Mouse (Mus musculus): Measurements from ENCODE around the gene Gnat3. TPM values are rescaled to one million over a fixed set of nuclear protein-coding genes. Genes with fewer than 3 reads are reported as not detected.

Gene Gnat3
- polyA plus RNA-seq, 1 experiment from 2014 or later = not detected

GRCm38 (mm10) chr5:18007067-18007466 is 44.7 kb downstream of the Gnat3 start:
- ATAC-seq (ENCODE audit: insufficient number of reproducible peaks, insufficient read depth, low FRiP score, low TSS enrichment, low read depth) = no peak
- H3K36me3 ChIP-seq = no peaks in the 10 kb centered on the region
- H3K9ac ChIP-seq (replicated peaks) = no peak overlapping the region
- H3K27me3 ChIP-seq = no peaks in the 10 kb centered on the region
- H3K4me1 ChIP-seq (replicated peaks) = no peaks in the 10 kb centered on the region
- no peaks in the 10 kb centered on the region for H3K9me3 ChIP-seq
- H3K27ac ChIP-seq = no peak overlapping the region
- no peak overlapping the region for H3K4me3 ChIP-seq (replicated peaks)
- no peak overlapping the region for H3K4me2 ChIP-seq

GRCm38 (mm10) chr5:18010301-18010700 is 48.0 kb downstream of the Gnat3 start:
- no peaks in the 10 kb centered on the region for H3K27me3 ChIP-seq
- no peaks in the 10 kb centered on the region for H3K4me1 ChIP-seq (replicated peaks)
- no peak overlapping the region for H3K4me2 ChIP-seq
- H3K27ac ChIP-seq = no peak overlapping the region
- 40% methylated on average over 5 of the region's 5 CpGs for WGBS
- H3K9me3 ChIP-seq = no peaks in the 10 kb centered on the region
- no peaks in the 10 kb centered on the region for H3K36me3 ChIP-seq
- no peak overlapping the region for H3K9ac ChIP-seq (replicated peaks)
- H3K4me3 ChIP-seq (replicated peaks) = no peak overlapping the region
- no peak for ATAC-seq (ENCODE audit: insufficient number of reproducible peaks, insufficient read depth, low FRiP score, low TSS enrichment, low read depth)

- Histone ChIP-seq H3K9me3 (no peaks in the 10 kb centered on the region), H3K27ac (no peak overlapping the region), H3K9ac (replicated peaks) (no peak overlapping the region), H3K4me1 (replicated peaks) (no peaks in the 10 kb centered on the region), H3K4me3 (replicated peaks) (no peak overlapping the region), H3K27me3 (no peaks in the 10 kb centered on the region), H3K36me3 (no peaks in the 10 kb centered on the region), H3K4me2 (no peak overlapping the region)
- WGBS = 69% methylated on average over 2 of the region's 2 CpGs
- no peak for ATAC-seq (ENCODE audit: insufficient number of reproducible peaks, insufficient read depth, low FRiP score, low TSS enrichment, low read depth)
Observed at GRCm38 (mm10) chr5:18013196-18013595, 50.8 kb downstream of the Gnat3 start.

- H3K9ac ChIP-seq (replicated peaks) = no peak overlapping the region
- 91% methylated on average over 4 of the region's 4 CpGs for WGBS
- ATAC-seq (ENCODE audit: insufficient number of reproducible peaks, insufficient read depth, low FRiP score, low TSS enrichment, low read depth) = no peak
- no peaks in the 10 kb centered on the region for H3K4me1 ChIP-seq (replicated peaks)
- no peak overlapping the region for H3K27ac ChIP-seq
- no peak overlapping the region for H3K4me3 ChIP-seq (replicated peaks)
- H3K9me3 ChIP-seq = no peaks in the 10 kb centered on the region
- H3K36me3 ChIP-seq = no peaks in the 10 kb centered on the region
- H3K4me2 ChIP-seq = no peak overlapping the region
- no peaks in the 10 kb centered on the region for H3K27me3 ChIP-seq
Observed at GRCm38 (mm10) chr5:18014209-18014829, 52.0 kb downstream of the Gnat3 start.

- H3K27ac ChIP-seq = no peak overlapping the region
- no peaks in the 10 kb centered on the region for H3K9me3 ChIP-seq
- ATAC-seq (ENCODE audit: insufficient number of reproducible peaks, insufficient read depth, low FRiP score, low TSS enrichment, low read depth) = no peak
- H3K27me3 ChIP-seq = no peaks in the 10 kb centered on the region
- H3K36me3 ChIP-seq = no peaks in the 10 kb centered on the region
- H3K4me2 ChIP-seq = no peak overlapping the region
- no peak overlapping the region for H3K4me3 ChIP-seq (replicated peaks)
- no peak overlapping the region for H3K9ac ChIP-seq (replicated peaks)
- H3K4me1 ChIP-seq (replicated peaks) = no peaks in the 10 kb centered on the region
Observed at GRCm38 (mm10) chr5:18023347-18023746, 61.0 kb downstream of the Gnat3 start.

- H3K36me3 ChIP-seq = no peaks in the 10 kb centered on the region
Observed at GRCm38 (mm10) chr5:18027531-18027930, 65.2 kb downstream of the Gnat3 start.

GRCm38 (mm10) chr5:18035848-18036638 is 73.7 kb downstream of the Gnat3 start:
- 82% methylated on average over 14 of the region's 14 CpGs for WGBS

More at GRCm38 (mm10) chr5:18027531-18027930, 65.2 kb downstream of the Gnat3 start:
- H3K27ac ChIP-seq = no peak overlapping the region
- H3K4me1 ChIP-seq (replicated peaks) = no peaks in the 10 kb centered on the region
- no peak overlapping the region for H3K4me3 ChIP-seq (replicated peaks)
- H3K9me3 ChIP-seq = no peaks in the 10 kb centered on the region
- ATAC-seq (ENCODE audit: insufficient number of reproducible peaks, insufficient read depth, low FRiP score, low TSS enrichment, low read depth) = no peak
- H3K4me2 ChIP-seq = no peak overlapping the region
- 93% methylated on average over 3 of the region's 3 CpGs for WGBS
- H3K9ac ChIP-seq (replicated peaks) = no peak overlapping the region
- H3K27me3 ChIP-seq = no peaks in the 10 kb centered on the region

GRCm38 (mm10) chr5:18043022-18043421 is 80.7 kb downstream of the Gnat3 start:
- no peaks in the 10 kb centered on the region for H3K9me3 ChIP-seq
- H3K27me3 ChIP-seq = no peaks in the 10 kb centered on the region
- no peak overlapping the region for H3K4me2 ChIP-seq
- H3K36me3 ChIP-seq = no peaks in the 10 kb centered on the region
- no peak overlapping the region for H3K4me3 ChIP-seq (replicated peaks)
- H3K4me1 ChIP-seq (replicated peaks) = no peaks in the 10 kb centered on the region
- H3K9ac ChIP-seq (replicated peaks) = no peak overlapping the region
- H3K27ac ChIP-seq = no peak overlapping the region
- no peak for ATAC-seq (ENCODE audit: insufficient number of reproducible peaks, insufficient read depth, low FRiP score, low TSS enrichment, low read depth)
- 9% methylated on average over 2 of the region's 2 CpGs for WGBS

More at GRCm38 (mm10) chr5:18035848-18036638, 73.7 kb downstream of the Gnat3 start:
- H3K9me3 ChIP-seq = peaks cover 6% of the 10 kb centered on the region; the same call in 1 of the 2 replicates
- H3K27me3 ChIP-seq = no peaks in the 10 kb centered on the region
- no peak overlapping the region for H3K4me3 ChIP-seq (replicated peaks)
- H3K9ac ChIP-seq (replicated peaks) = no peak overlapping the region
- H3K4me2 ChIP-seq = no peak overlapping the region
- no peak for ATAC-seq (ENCODE audit: insufficient number of reproducible peaks, insufficient read depth, low FRiP score, low TSS enrichment, low read depth)
- no peaks in the 10 kb centered on the region for H3K36me3 ChIP-seq
- H3K4me1 ChIP-seq (replicated peaks) = no peaks in the 10 kb centered on the region
- no peak overlapping the region for H3K27ac ChIP-seq

GRCm38 (mm10) chr5:18048841-18049240 is 86.5 kb downstream of the Gnat3 start:
- no peaks in the 10 kb centered on the region for H3K36me3 ChIP-seq
- no peak overlapping the region for H3K27ac ChIP-seq
- no peaks in the 10 kb centered on the region for H3K27me3 ChIP-seq
- no peak overlapping the region for H3K4me2 ChIP-seq
- ATAC-seq (ENCODE audit: insufficient number of reproducible peaks, insufficient read depth, low FRiP score, low TSS enrichment, low read depth) = no peak
- no peak overlapping the region for H3K4me3 ChIP-seq (replicated peaks)
- no peaks in the 10 kb centered on the region for H3K9me3 ChIP-seq
- WGBS = 84% methylated on average over 1 of the region's 1 CpGs
- no peak overlapping the region for H3K9ac ChIP-seq (replicated peaks)
- H3K4me1 ChIP-seq (replicated peaks) = no peaks in the 10 kb centered on the region

- Histone ChIP-seq H3K27ac (no peak overlapping the region), H3K4me2 (no peak overlapping the region), H3K4me1 (replicated peaks) (no peaks in the 10 kb centered on the region), H3K27me3 (no peaks in the 10 kb centered on the region), H3K9me3 (no peaks in the 10 kb centered on the region), H3K4me3 (replicated peaks) (no peak overlapping the region), H3K9ac (replicated peaks) (no peak overlapping the region), H3K36me3 (no peaks in the 10 kb centered on the region)
- 80% methylated on average over 2 of the region's 2 CpGs for WGBS
- no peak for ATAC-seq (ENCODE audit: insufficient number of reproducible peaks, insufficient read depth, low FRiP score, low TSS enrichment, low read depth)
Observed at GRCm38 (mm10) chr5:18055323-18055722, 93.0 kb downstream of the Gnat3 start.
